Mouse (Mus musculus) heart, postnatal 0 days (tissue): ENCODE data around the gene Prss42.

Experiments used
- CTCF ChIP-seq: IDR thresholded peaks from 2 replicates; pipeline ENCODE4 v1.5.1; 2016; ENCODE audit warnings: antibody characterized with exemption, control low read depth, low read depth
- EP300 ChIP-seq: IDR thresholded peaks from 2 replicates; pipeline ENCODE4 v1.6.1; 2016; ENCODE audit warnings: antibody characterized with exemption, low read depth

- TF ChIP-seq EP300 (no peak), CTCF (no peak)
Measured at GRCm38 (mm10) chr9:110825832-110826231, 27.9 kb downstream of the Prss42 start.
